ENCODE assay signal across 9 mouse cellular contexts in the genomic region with DNA sequence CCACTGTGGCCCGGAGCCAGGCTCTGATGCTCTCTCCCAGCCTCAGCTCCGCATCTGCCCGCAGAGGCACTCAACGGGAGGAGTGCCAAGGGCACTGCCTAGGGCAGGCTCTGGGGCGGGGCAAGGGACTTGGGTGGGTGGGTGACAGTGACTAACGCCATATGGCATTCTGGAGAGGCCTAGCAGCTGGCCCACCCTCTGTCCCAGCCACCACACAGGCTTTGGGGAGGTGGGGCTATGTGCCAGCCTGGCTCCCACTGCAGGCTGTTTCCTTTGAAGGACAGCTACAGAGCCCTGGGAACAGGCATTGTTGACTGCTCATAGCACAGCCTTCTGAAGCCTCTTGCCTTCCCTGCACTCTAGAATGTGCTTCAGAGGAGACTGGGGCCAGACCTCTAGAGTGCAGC. TPM values are rescaled to one million over a fixed set of nuclear protein-coding genes. Genes with fewer than 3 reads are reported as not detected.
DNase-seq lines count a peak whose midpoint lies in the region; ATAC-seq and TF ChIP-seq lines count a peak whose summit lies in the region.
"Had no signal": no experiment of that assay in that cellular context is flagged by ENCODE, and none has a peak within 500 bp of the region (broad histone marks: within the 10 kb centered on the region; RNA-seq: fewer than 3 reads in every experiment).

No protein-coding gene starts in this region.

- no peak overlapping the region for H3K4me3 ChIP-seq in heart, embryonic 11.5 days (ENCODE audit: low read depth, low read length)
- no peak overlapping the region for H3K4me3 ChIP-seq in thymus, adult 2 months (ENCODE audit: control insufficient read depth, insufficient read depth, low read length)

- intact Hi-C loops in heart, postnatal 10 days (cut with DNase I), result no loop called here

- no peaks in the 10 kb centered on the region; the same call in 1 of the 2 replicates for H3K4me1 ChIP-seq in heart, embryonic 11.5 days (ENCODE audit: control insufficient read depth, insufficient read depth, low read length)
- H3K4me1 ChIP-seq in thymus, adult 2 months (replicated peaks; ENCODE audit: control insufficient read depth, insufficient read depth, low read length), result no peaks in the 10 kb centered on the region

- 75% methylated on average over 6 of the region's 6 CpGs for WGBS in heart, embryonic 11.5 days (ENCODE audit: insufficient replicate concordance)
- WGBS in thymus, adult 2 months, result 92% methylated on average over 6 of the region's 6 CpGs

- H3K4me2 ChIP-seq in heart, embryonic 11.5 days, result no peak overlapping the region

- TF ChIP-seq CTCF in thymus, adult 2 months (IDR thresholded peaks at IDR 0.05; ENCODE audit: borderline replicate concordance, control insufficient read depth, extremely low read depth, insufficient read depth, low read length, poor library complexity), result no peak

- no peak for TF ChIP-seq POLR2A in thymus, adult 2 months (IDR thresholded peaks at IDR 0.05; ENCODE audit: control insufficient read depth, extremely low read depth, insufficient read depth, low read length, poor library complexity)

- H3K36me3 ChIP-seq in heart, embryonic 11.5 days (ENCODE audit: control insufficient read depth, insufficient read depth, low read length), result no peaks in the 10 kb centered on the region
- H3K36me3 ChIP-seq in thymus, adult 2 months (ENCODE audit: control insufficient read depth, insufficient read depth, low read length), result no peaks in the 10 kb centered on the region

- ATAC-seq in heart, embryonic 11.5 days (replicated peaks; ENCODE audit: insufficient number of reproducible peaks, low FRiP score, low TSS enrichment), result no peak

- H3K27ac ChIP-seq in heart, embryonic 11.5 days (ENCODE audit: low read depth, low read length), result no peak overlapping the region
- H3K27ac ChIP-seq in thymus, adult 2 months (ENCODE audit: control insufficient read depth, insufficient read depth, low read length), result no peak overlapping the region
- H3K27ac ChIP-seq: kidney, postnatal 0 days had no signal

- no peaks in the 10 kb centered on the region for H3K9me3 ChIP-seq in heart, embryonic 11.5 days (replicated peaks; ENCODE audit: control insufficient read depth, low read length)

- DNase-seq in heart, adult 11 months, result peak; percentile 87
- DNase-seq in Muller cell, postnatal 12 days (ENCODE audit: inconsistent ontology term), result peak; percentile 81
- DNase-seq in heart, postnatal 10 days, result peak; percentile 37 to 44
- DNase-seq in lung, postnatal 10 days, result peak; percentile 53
- no peak for DNase-seq in urinary bladder, postnatal 36 days (ENCODE audit: low spot score in 2 of 2)
- no peak for DNase-seq in thymus, postnatal 14 days
- no peak for DNase-seq in thymus, adult 2 months

- no peak overlapping the region for H3K9ac ChIP-seq in heart, embryonic 11.5 days (ENCODE audit: low read depth, low read length)

- no peaks in the 10 kb centered on the region; the same call in none of the 2 replicates for H3K27me3 ChIP-seq in heart, embryonic 11.5 days (ENCODE audit: control insufficient read depth, insufficient read depth, low read length)
- H3K27me3 ChIP-seq in thymus, adult 2 months (ENCODE audit: control insufficient read depth, insufficient read depth, low read length), result no peaks in the 10 kb centered on the region

RNA-seq across cellular contexts. Expression of a gene that starts 16.7 kb away (rescaled TPM):
- polyA plus RNA-seq in heart, embryonic 11.5 days (2014; fragmentation: Nextera tagmentation; extraction: Ambion mirVana), result 0.23 TPM in 1 of 2 replicates, not detected in the other
- total RNA-seq in heart, postnatal 10 days (2021), result not detected
- 0.18 and 0.34 TPM in 2 replicates for polyA plus RNA-seq in thymus, adult 2 months (2012; rRNA removed)

RNA-seq across cellular contexts. Expression of a gene that starts 30.3 kb away (rescaled TPM):
- 3.6 and 4.8 TPM in 2 replicates for polyA plus RNA-seq in heart, embryonic 11.5 days (2014; fragmentation: Nextera tagmentation; extraction: Ambion mirVana)
- 100 to 1,000 TPM; 111 to 112 TPM for total RNA-seq in heart, postnatal 10 days (2021)
- polyA plus RNA-seq in thymus, adult 2 months (2012; rRNA removed), result 1.1 and 12.5 TPM in 2 replicates

RNA-seq across cellular contexts. Expression of a gene that starts 35.6 kb away (rescaled TPM):
- polyA plus RNA-seq in heart, embryonic 11.5 days (2014; fragmentation: Nextera tagmentation; extraction: Ambion mirVana), result 241 and 243 TPM in 2 replicates
- total RNA-seq in heart, postnatal 10 days (2021), result 100 to 1,000 TPM; 181 to 183 TPM
- 9.1 and 17.6 TPM in 2 replicates for polyA plus RNA-seq in thymus, adult 2 months (2012; rRNA removed)

RNA-seq across cellular contexts. Expression of a gene that starts 45.2 kb away (rescaled TPM):
- 0.59 and 0.84 TPM in 2 replicates for polyA plus RNA-seq in heart, embryonic 11.5 days (2014; fragmentation: Nextera tagmentation; extraction: Ambion mirVana)
- 10 to 100 TPM; 10.4 to 10.7 TPM for total RNA-seq in heart, postnatal 10 days (2021)
- polyA plus RNA-seq in thymus, adult 2 months (2012; rRNA removed), result 0.89 and 0.93 TPM in 2 replicates
- polyA plus RNA-seq: kidney, postnatal 0 days had no signal

Comparison
In these comparisons a context has a peak if more than half of its experiments do, and no peak if none do; other contexts are left out.
1. DNase-seq: peak in heart, adult 11 months (single experiment), Muller cell, postnatal 12 days (single experiment), heart, postnatal 10 days (2 of 2) and lung, postnatal 10 days (single experiment); none in urinary bladder, postnatal 36 days (0 of 2), thymus, postnatal 14 days (single experiment) and thymus, adult 2 months (single experiment).
2. RNA of a gene that starts 35.6 kb away (polyA plus RNA-seq): 241 to 243 TPM in heart, embryonic 11.5 days; 9.1 to 17.6 TPM in thymus, adult 2 months; every median in the first group is over 10 times any median in the second.